Mouse (Mus musculus) liver, adult 2 months (tissue): ENCODE data around the gene Fbxo44.

Experiments used
- CTCF ChIP-seq: fragments of 200-500 bp; IDR thresholded peaks from 2 replicates; pipeline ENCODE4 v1.5.1; 2011; ENCODE audit warnings: low read depth, low read length, control low read depth
- POLR2A ChIP-seq: fragments of 200-500 bp; IDR thresholded peaks from 2 replicates; pipeline ENCODE4 v1.6.1; 2011; ENCODE audit warnings: low read length, control low read depth; ENCODE audit not compliant: insufficient read depth; ENCODE audit errors: extremely low read depth

- TF ChIP-seq POLR2A = no peak
- TF ChIP-seq CTCF = no peak
Observed at GRCm38 (mm10) chr4:148131497-148132081, 28.7 kb downstream of the Fbxo44 start.
